Mouse (Mus musculus) left cerebral cortex, postnatal 10 days (tissue): ENCODE results near the gene Sstr2. TPM values are rescaled to one million over a fixed set of nuclear protein-coding genes. Genes with fewer than 3 reads are reported as not detected.
A peak's percentile ranks its signal among the peaks of the same experiment; 100 is the strongest.
"Not testable (repeated sequence)": the region's sequence is repeated elsewhere in the genome, so short reads cannot be mapped to it uniquely, and the experiment has no call there.

Experiments
- DNase-seq, 2 experiments: peaks; one replicate each; pipeline ENCODE4 v3.0.0; 2021 to 2022; ENCODE audit warnings: low spot score in 2 of 2, mixed read lengths in 1 of 2; ENCODE audit errors: extremely low spot score in 1 of 2
- intact Hi-C: fragments of 180-260 bp; cut with DNase I; formaldehyde crosslinking; loops from one replicate; pipeline ENCODE4 v1.15.1; 2025
- total RNA-seq, 2 experiments: library from RNA; stranded (reverse); gene quantifications; 2 replicates each; pipeline ENCODE4 v1.2.3; 2021

Gene Sstr2
- total RNA-seq, 2 experiments from 2014 or later, result 33.8 to 38.1 TPM

GRCm38 (mm10) chr11:113651206-113651906 is 32.2 kb downstream of the Sstr2 start:
- no peak for DNase-seq
- intact Hi-C loops, result no loop called here

- DNase-seq, result peak in 1 of 2 experiments; percentile 71
- intact Hi-C loops, result no loop called here
Observed at GRCm38 (mm10) chr11:113651907-113652273, 32.7 kb downstream of the Sstr2 start.

- intact Hi-C loops, result no loop called here
- no peak for DNase-seq
Observed at GRCm38 (mm10) chr11:113652516-113652915, 33.4 kb downstream of the Sstr2 start.

- DNase-seq, result no peak
- intact Hi-C loops, result no loop called here
Observed at GRCm38 (mm10) chr11:113654105-113654504, 35.0 kb downstream of the Sstr2 start.

GRCm38 (mm10) chr11:113654561-113655270 is 35.6 kb downstream of the Sstr2 start:
- no peak for DNase-seq
- intact Hi-C loops, result no loop called here

- intact Hi-C loops, result no loop called here
- no peak for DNase-seq
Observed at GRCm38 (mm10) chr11:113656511-113656932, 37.4 kb downstream of the Sstr2 start.

- intact Hi-C loops, result no loop called here
- DNase-seq, result no peak
Observed at GRCm38 (mm10) chr11:113657221-113657620, 38.1 kb downstream of the Sstr2 start.

GRCm38 (mm10) chr11:113658319-113658718 is 39.2 kb downstream of the Sstr2 start:
- intact Hi-C loops, result no loop called here

GRCm38 (mm10) chr11:113658763-113659162 is 39.6 kb downstream of the Sstr2 start:
- intact Hi-C loops, result no loop called here
- DNase-seq, result no peak

More at GRCm38 (mm10) chr11:113658319-113658718, 39.2 kb downstream of the Sstr2 start:
- no peak for DNase-seq

GRCm38 (mm10) chr11:113660213-113660612 is 41.1 kb downstream of the Sstr2 start:
- DNase-seq, intact Hi-C loops: not testable (repeated sequence)

GRCm38 (mm10) chr11:113660940-113661339 is 41.8 kb downstream of the Sstr2 start:
- intact Hi-C loops, result no loop called here
- no peak for DNase-seq

- DNase-seq, result no peak
- intact Hi-C loops, result no loop called here
Observed at GRCm38 (mm10) chr11:113661835-113662351, 42.8 kb downstream of the Sstr2 start.

- DNase-seq, result no peak
- intact Hi-C loops, result no loop called here
Observed at GRCm38 (mm10) chr11:113664279-113664678, 45.1 kb downstream of the Sstr2 start.

GRCm38 (mm10) chr11:113666205-113666604 is 47.1 kb downstream of the Sstr2 start:
- intact Hi-C loops, result no loop called here
- DNase-seq, result no peak

GRCm38 (mm10) chr11:113666648-113667047 is 47.5 kb downstream of the Sstr2 start:
- DNase-seq, result peak in 1 of 2 experiments; percentile 35
- intact Hi-C loops, result no loop called here

- no peak for DNase-seq
Observed at GRCm38 (mm10) chr11:113667122-113667521, 48.0 kb downstream of the Sstr2 start.

GRCm38 (mm10) chr11:113667704-113668103 is 48.6 kb downstream of the Sstr2 start:
- intact Hi-C loops, result no loop called here
- DNase-seq, result no peak

More at GRCm38 (mm10) chr11:113667122-113667521, 48.0 kb downstream of the Sstr2 start:
- intact Hi-C loops, result no loop called here

GRCm38 (mm10) chr11:113668857-113669256 is 49.7 kb downstream of the Sstr2 start:
- DNase-seq, result no peak
- intact Hi-C loops, result no loop called here

GRCm38 (mm10) chr11:113669711-113670110 is 50.6 kb downstream of the Sstr2 start:
- DNase-seq, result no peak
- intact Hi-C loops, result no loop called here

- intact Hi-C loops, result no loop called here
- no peak for DNase-seq
Observed at GRCm38 (mm10) chr11:113673614-113674013, 54.5 kb downstream of the Sstr2 start.
